Mouse (Mus musculus) embryonic facial prominence, embryonic 15.5 days (tissue): ENCODE measurements around the gene Tacr1. TPM values are rescaled to one million over a fixed set of nuclear protein-coding genes. Genes with fewer than 3 reads are reported as not detected.
A peak's percentile ranks its signal among the peaks of the same experiment; 100 is the strongest.
"Not testable (repeated sequence)": the region's sequence is repeated elsewhere in the genome, so short reads cannot be mapped to it uniquely, and the experiment has no call there.

ENCODE experiments used
- ATAC-seq: fragments of 200-750 bp; cut with Nextera tagmentation; 2 replicates; pipeline ENCODE4 v1.8.0; 2017; ENCODE audit warnings: low read depth, moderate TSS enrichment; ENCODE audit not compliant: insufficient number of reproducible peaks, low FRiP score, low TSS enrichment
- H3K27ac ChIP-seq: fragments of 300-500 bp; sonication (generic); replicated peaks from 2 replicates; pipeline ENCODE4 v1.5.1; 2015; ENCODE audit warnings: mild to moderate bottlenecking, inconsistent platforms
- H3K27me3 ChIP-seq: fragments of 300-500 bp; sonication (generic); 2 replicates; pipeline ENCODE4 v1.6.1; 2015; ENCODE audit warnings: inconsistent platforms
- H3K36me3 ChIP-seq: fragments of 300-500 bp; sonication (generic); 2 replicates; pipeline ENCODE4 v1.6.1; 2015; ENCODE audit warnings: mild to moderate bottlenecking, inconsistent platforms
- H3K4me1 ChIP-seq: fragments of 300-500 bp; sonication (generic); 2 replicates; pipeline ENCODE4 v1.6.1; 2015; ENCODE audit warnings: inconsistent platforms
- H3K4me2 ChIP-seq: fragments of 300-500 bp; sonication (generic); replicated peaks from 2 replicates; pipeline ENCODE4 v1.6.1; 2015; ENCODE audit warnings: mild to moderate bottlenecking, inconsistent platforms
- H3K4me3 ChIP-seq: fragments of 300-500 bp; sonication (generic); replicated peaks from 2 replicates; pipeline ENCODE4 v1.5.1; 2015; ENCODE audit warnings: mild to moderate bottlenecking, inconsistent platforms
- H3K9ac ChIP-seq: fragments of 300-500 bp; sonication (generic); 2 replicates; pipeline ENCODE4 v1.6.1; 2015; ENCODE audit warnings: inconsistent platforms
- H3K9me3 ChIP-seq: fragments of 300-500 bp; sonication (generic); replicated peaks from 2 replicates; pipeline ENCODE4 v1.6.1; 2016; ENCODE audit warnings: inconsistent platforms
- WGBS: fragments of 180-500 bp; shearing (Covaris S2); methylation state at CpG from one replicate; pipeline ENCODE4 v1.1.7; 2015; 5-methylcytosine and 5-hydroxymethylcytosine counted together
- polyA plus RNA-seq: library from polyadenylated mRNA; unstranded; fragments of >200 nt; fragmentation: Nextera tagmentation; extraction: Ambion mirVana; gene quantifications from 2 replicates; pipeline ENCODE4 v1.2.1, GENCODE M21; 2015

The Tacr1 gene
- 0.67 and 0.71 TPM in 2 replicates for polyA plus RNA-seq

- H3K4me3 ChIP-seq = peak within 1 kb of the TSS; percentile 35
- H3K36me3 ChIP-seq = no peaks in the 10 kb centered on the region
- under 1% methylated on average over 28 of the region's 28 CpGs for WGBS
- peak within 1 kb of the TSS; percentile 56 for H3K4me2 ChIP-seq
- H3K9ac ChIP-seq = no peak within 1 kb of the TSS
- H3K27me3 ChIP-seq = peaks cover 48% of the 10 kb centered on the region
- no peaks in the 10 kb centered on the region for H3K9me3 ChIP-seq
- H3K4me1 ChIP-seq = peaks cover 20% of the 10 kb centered on the region
- peak; percentile 71 for ATAC-seq
- H3K27ac ChIP-seq = no peak within 1 kb of the TSS
These were observed at the start of gene Tacr1 for GRCm38 (mm10) chr6:82401595-82402451. Gene Tacr1, plus strand, starts transcription at chr6:82402334.

DNA sequence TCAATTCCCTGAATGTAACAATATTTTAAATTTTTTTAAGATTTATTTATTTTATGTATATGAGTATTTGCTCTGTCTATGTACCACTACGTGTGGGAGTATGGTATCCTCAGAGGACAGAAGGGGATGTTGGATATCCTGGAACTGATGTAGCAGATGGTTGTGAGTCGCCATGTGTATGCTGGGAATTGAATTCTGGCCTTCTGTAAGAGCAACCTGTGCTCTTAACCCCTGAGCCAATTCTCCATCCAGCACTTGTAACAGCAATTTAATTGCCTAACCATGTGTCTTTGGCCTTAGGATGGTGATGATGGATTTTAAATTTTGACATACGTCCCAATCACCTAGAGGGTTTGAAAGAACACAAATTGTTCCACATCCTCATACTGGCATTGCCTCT lies 26.0 kb upstream of the Tacr1 start:
- no peak for ATAC-seq
- no peaks in the 10 kb centered on the region for H3K36me3 ChIP-seq
- H3K9ac ChIP-seq = no peak overlapping the region
- H3K27ac ChIP-seq = no peak overlapping the region
- no peaks in the 10 kb centered on the region for H3K9me3 ChIP-seq
- H3K4me1 ChIP-seq = no peaks in the 10 kb centered on the region
- H3K27me3 ChIP-seq = no peaks in the 10 kb centered on the region
- 83% methylated on average over 3 of the region's 3 CpGs for WGBS
- no peak overlapping the region for H3K4me2 ChIP-seq
- no peak overlapping the region for H3K4me3 ChIP-seq

DNA sequence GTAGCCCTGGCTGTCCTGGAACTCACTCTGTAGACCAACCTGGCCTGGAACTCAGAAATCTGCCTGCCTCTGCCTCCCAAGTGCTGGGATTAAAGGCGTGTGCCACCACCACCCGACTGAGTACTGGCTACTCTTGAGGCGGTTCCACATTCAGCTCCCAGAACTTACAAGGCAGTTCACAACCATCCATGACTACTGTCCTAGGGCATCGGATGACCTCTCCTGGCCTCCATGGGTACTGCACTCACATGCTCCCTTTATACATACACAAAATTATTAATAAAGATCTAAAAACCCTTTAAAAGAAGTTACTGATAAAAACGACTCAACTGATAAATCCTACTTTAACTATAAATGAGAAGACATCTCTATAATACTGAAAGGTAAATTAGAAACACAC lies 18.6 kb upstream of the Tacr1 start:
- no peak for ATAC-seq

DNA sequence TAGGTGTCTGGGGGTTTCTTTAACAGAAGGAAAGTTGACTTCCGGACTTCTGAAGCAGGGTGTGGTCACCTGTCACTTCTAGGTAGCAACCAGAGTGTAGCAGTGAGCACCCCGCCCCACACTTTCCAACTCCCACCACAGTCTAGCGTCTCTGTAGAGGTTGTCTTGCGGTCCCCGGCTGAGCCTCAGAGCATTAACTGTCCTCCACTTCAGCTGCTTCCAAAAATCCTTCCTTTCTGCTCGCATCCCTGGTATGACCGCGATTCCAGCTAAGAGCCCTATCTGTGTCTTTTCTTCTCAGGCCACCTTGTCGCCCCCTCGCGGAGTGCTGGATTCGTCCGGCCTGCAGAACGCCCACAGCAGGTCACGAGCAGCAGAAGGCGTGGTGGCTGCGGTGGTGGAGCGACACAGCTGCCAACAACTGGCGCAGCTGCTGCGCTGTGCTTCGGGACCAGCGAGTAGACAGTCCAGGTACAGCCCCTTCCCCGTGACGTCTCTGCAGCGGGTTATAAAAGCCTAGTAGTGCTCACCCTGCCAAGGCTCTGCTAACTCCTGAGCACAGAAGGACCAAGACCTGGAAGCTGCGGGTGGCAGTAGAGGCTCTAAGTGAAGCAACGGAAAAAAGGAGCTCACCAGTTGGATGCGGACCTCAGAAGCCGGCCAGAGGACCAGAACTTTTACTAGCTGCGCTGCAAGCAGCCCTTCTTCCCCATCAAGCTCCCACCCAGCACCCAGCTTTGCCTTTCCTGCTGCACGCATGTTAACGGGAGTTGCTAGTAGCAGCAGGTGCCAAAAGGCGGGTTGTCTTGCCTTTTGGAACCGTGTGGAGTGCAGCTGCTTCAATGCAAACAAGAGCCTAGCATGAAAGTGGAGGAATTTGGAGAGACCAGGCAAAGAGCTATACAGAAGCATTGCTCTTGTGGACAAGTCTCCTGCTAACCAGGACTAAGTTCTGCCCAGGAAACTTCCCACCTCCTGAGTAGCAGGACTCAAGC lies 664 bp downstream of the Tacr1 start:
- Histone ChIP-seq H3K4me1 (peaks cover 20% of the 10 kb centered on the region), H3K9ac (no peak overlapping the region), H3K9me3 (no peaks in the 10 kb centered on the region), H3K27me3 (peaks cover 48% of the 10 kb centered on the region), H3K36me3 (no peaks in the 10 kb centered on the region), H3K27ac (no peak overlapping the region), H3K4me3 (peak overlapping the region; percentile 35), H3K4me2 (peak overlapping the region; percentile 56)
- ATAC-seq = peak; percentile 69; the same call in 1 of the 2 replicates
- WGBS = 2% methylated on average over 34 of the region's 34 CpGs

More for the DNA sequence above, 18.6 kb upstream of the Tacr1 start:
- Histone ChIP-seq H3K4me2 (no peak overlapping the region), H3K36me3 (no peaks in the 10 kb centered on the region), H3K4me3 (no peak overlapping the region), H3K27me3 (no peaks in the 10 kb centered on the region), H3K4me1 (no peaks in the 10 kb centered on the region), H3K27ac (no peak overlapping the region), H3K9me3 (no peaks in the 10 kb centered on the region), H3K9ac (no peak overlapping the region)
- 92% methylated on average over 5 of the region's 5 CpGs for WGBS

DNA sequence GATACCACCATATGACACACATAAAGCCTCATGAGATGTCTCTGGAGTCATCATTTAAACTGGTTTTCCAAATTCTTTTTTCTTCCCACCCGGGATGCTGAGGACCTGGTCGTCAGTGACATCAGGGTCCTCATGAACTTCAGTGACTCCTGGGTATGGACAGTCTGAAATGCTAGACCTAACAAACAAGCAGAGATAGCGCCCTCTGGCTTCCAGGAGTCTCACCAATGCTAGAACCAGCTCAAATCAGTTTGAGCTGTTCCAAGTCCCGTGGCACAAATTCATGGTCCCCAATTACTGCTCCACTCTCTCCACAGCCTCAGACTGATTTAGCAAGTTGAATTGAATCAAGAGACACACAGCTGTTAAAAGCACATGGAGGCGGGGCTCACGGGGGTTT lies 16.2 kb downstream of the Tacr1 start:
- Histone ChIP-seq H3K36me3 (no peaks in the 10 kb centered on the region), H3K4me2 (no peak overlapping the region), H3K27me3 (no peaks in the 10 kb centered on the region), H3K4me1 (no peaks in the 10 kb centered on the region), H3K4me3 (no peak overlapping the region), H3K27ac (no peak overlapping the region), H3K9ac (no peak overlapping the region), H3K9me3 (no peaks in the 10 kb centered on the region)
- 68% methylated on average over 6 of the region's 6 CpGs for WGBS
- ATAC-seq = no peak

GRCm38 (mm10) chr6:82420222-82420621 lies 18.1 kb downstream of the Tacr1 start:
- H3K36me3 ChIP-seq = no peaks in the 10 kb centered on the region
- no peaks in the 10 kb centered on the region for H3K27me3 ChIP-seq
- ATAC-seq = no peak
- no peak overlapping the region for H3K4me2 ChIP-seq
- H3K4me1 ChIP-seq = no peaks in the 10 kb centered on the region
- H3K4me3 ChIP-seq = no peak overlapping the region
- no peak overlapping the region for H3K27ac ChIP-seq
- WGBS = 31% methylated on average over 4 of the region's 4 CpGs
- H3K9ac ChIP-seq = no peak overlapping the region
- no peaks in the 10 kb centered on the region; the same call in 1 of the 2 replicates for H3K9me3 ChIP-seq

DNA sequence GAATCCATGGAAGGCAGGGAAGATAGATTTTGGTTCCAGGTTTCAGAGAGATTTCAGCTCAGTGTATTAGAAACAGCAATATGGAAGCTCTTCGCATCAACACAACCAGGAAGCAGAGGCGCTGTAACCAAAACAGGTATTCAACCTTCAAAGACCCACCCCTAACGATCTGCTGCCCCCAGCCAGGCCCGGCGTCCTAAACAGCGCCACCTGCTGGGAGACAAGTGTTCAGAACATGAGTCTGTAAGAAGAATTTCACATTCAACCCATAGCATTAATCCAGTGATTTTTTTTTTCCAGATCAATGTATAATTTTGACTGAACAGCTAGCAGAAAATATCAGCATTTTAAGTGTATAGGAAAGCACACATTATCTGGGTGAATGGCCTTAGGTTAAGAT lies 26.8 kb downstream of the Tacr1 start:
- Histone ChIP-seq H3K9me3 (no peaks in the 10 kb centered on the region; the same call in 1 of the 2 replicates), H3K4me2 (no peak overlapping the region), H3K27ac (no peak overlapping the region), H3K4me1 (no peaks in the 10 kb centered on the region), H3K9ac (no peak overlapping the region), H3K36me3 (no peaks in the 10 kb centered on the region), H3K27me3 (no peaks in the 10 kb centered on the region), H3K4me3 (no peak overlapping the region)
- WGBS = 55% methylated on average over 6 of the region's 6 CpGs
- ATAC-seq = no peak

DNA sequence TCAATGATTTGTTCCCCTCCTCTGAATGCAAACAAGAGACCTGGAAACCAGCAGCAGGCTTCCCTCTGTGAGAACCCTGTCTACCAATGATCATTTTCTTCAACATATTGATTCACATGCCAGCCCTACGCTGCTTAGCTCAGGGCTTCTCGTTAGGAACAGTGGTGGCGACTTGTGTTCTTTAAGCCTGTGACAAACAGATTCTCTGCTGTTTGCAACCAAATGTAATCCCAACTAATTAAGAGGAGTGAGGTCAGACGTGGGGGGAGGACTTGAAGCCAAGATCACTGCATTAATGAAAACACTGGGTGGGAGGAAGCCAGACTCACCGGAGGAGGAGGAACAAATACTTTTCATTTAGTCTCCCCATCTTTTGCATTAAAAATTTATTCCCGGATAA lies 27.6 kb downstream of the Tacr1 start:
- no peak for ATAC-seq
- no peak overlapping the region for H3K4me2 ChIP-seq
- H3K4me3 ChIP-seq = no peak overlapping the region
- H3K4me1 ChIP-seq = no peaks in the 10 kb centered on the region
- H3K36me3 ChIP-seq = no peaks in the 10 kb centered on the region
- no peak overlapping the region for H3K9ac ChIP-seq
- no peaks in the 10 kb centered on the region for H3K27me3 ChIP-seq
- no peak overlapping the region for H3K27ac ChIP-seq
- H3K9me3 ChIP-seq = no peaks in the 10 kb centered on the region
- 68% methylated on average over 6 of the region's 6 CpGs for WGBS

GRCm38 (mm10) chr6:82437174-82437573 lies 35.0 kb downstream of the Tacr1 start:
- WGBS = 66% methylated on average over 4 of the region's 4 CpGs
- Histone ChIP-seq H3K27me3 (no peaks in the 10 kb centered on the region), H3K9me3 (no peaks in the 10 kb centered on the region), H3K27ac (no peak overlapping the region), H3K4me3 (no peak overlapping the region), H3K4me1 (no peaks in the 10 kb centered on the region), H3K4me2 (no peak overlapping the region), H3K36me3 (no peaks in the 10 kb centered on the region), H3K9ac (no peak overlapping the region)
- no peak for ATAC-seq

DNA sequence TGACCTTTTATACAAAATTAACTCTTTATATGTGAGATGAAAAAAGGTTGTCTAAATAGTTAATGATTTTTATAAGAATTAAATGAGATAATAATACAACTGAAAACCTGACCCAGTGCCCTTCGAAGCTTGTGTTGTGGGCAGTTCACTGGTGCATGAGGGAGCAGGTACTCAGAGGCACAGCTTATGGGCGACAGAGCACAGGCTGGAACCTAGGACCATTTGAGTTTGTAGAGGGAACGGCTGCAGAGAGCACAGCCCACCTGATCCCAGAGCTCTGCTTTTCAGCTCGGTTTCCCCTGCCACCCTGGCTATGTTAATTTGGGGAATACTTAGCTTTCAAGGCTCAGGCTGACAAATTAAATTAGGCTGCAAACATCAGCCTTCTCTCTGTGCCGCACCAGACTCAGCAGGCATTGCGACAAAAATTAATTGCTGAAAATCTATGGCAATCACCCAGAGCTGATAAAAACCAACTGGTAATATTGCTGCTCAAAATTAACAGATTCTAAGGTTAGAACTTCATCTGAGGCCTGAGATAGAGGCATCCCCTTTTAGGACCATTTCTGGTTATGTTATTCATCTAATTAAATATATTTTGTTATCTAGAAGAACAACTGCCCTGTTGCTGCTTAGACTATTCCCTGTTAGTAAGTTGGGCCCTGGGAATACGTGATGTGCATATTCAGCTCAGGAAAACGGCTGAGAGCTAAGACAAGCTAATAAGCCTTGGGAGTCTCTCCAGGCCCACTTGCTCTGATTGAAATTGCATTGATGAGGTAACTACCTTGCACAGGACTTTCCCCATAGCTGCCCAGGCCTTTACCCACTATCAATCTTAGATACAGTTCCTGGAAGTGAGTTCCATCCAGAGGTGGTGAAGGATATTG lies 50.3 kb downstream of the Tacr1 start:
- ATAC-seq = not testable (repeated sequence)

More for the DNA sequence above, 50.3 kb downstream of the Tacr1 start:
- WGBS = 66% methylated on average over 8 of the region's 8 CpGs
- H3K9me3 ChIP-seq, H3K4me1 ChIP-seq, H3K27ac ChIP-seq, H3K36me3 ChIP-seq, H3K4me3 ChIP-seq, H3K4me2 ChIP-seq, H3K27me3 ChIP-seq, H3K9ac ChIP-seq: not testable (repeated sequence)
